Mouse (Mus musculus) small intestine, adult 2 months (tissue): ENCODE data around the gene Ppp2ca.

Experiments
- CTCF ChIP-seq: fragments of 200-500 bp; IDR thresholded peaks from 2 replicates; pipeline ENCODE4 v1.5.1; 2012; ENCODE audit warnings: low read depth, mild to moderate bottlenecking, control low read depth, inconsistent platforms, low read length, moderate library complexity, mixed read lengths; ENCODE audit not compliant: insufficient replicate concordance, insufficient read length; ENCODE audit errors: extremely low read depth
- POLR2A ChIP-seq: fragments of 200-500 bp; IDR thresholded peaks from 2 replicates; pipeline ENCODE4 v1.6.1; 2012; ENCODE audit warnings: low read depth, mild to moderate bottlenecking, control low read depth, inconsistent platforms, low read length, moderate library complexity

DNA sequence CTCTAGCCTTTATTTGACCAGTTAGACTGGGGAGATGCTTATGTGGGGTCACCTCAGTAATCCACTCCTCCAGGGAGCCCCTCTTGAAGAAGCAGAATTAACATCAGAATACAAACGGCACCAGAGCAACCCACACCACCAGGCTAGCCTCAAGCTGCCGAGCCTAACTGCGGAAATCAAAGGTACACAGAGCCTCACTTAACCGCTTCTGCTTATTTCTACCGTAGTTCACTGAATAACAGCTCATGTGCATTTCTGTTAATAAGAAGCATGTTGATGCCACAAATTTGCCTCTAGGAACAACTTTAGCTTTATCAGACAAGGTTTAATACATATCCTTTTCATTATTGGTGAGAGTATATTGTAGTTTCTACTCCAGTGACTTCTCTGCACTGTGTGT lies 32.6 kb upstream of the Ppp2ca start:
- TF ChIP-seq POLR2A, result no peak
- no peak for TF ChIP-seq CTCF
